Mouse (Mus musculus) CH12.LX (cell line): Measurements from ENCODE around the gene Gm9780.
"Not testable (repeated sequence)": the region's sequence is repeated elsewhere in the genome, so short reads cannot be mapped to it uniquely, and the experiment has no call there.

Experiments used
- KAT2A ChIP-seq: IDR thresholded peaks from 2 replicates; pipeline ENCODE4 v1.6.1; 2012; ENCODE audit warnings: low read length, improper control_type of control experiment, inconsistent platforms; ENCODE audit not compliant: insufficient replicate concordance
- MAFK ChIP-seq: IDR thresholded peaks from 2 replicates; pipeline ENCODE4 v1.6.1; 2011; ENCODE audit warnings: low read length, improper control_type of control experiment; ENCODE audit not compliant: insufficient replicate concordance
- TCF12 ChIP-seq: IDR thresholded peaks from 2 replicates; pipeline ENCODE4 v1.6.1; 2014; ENCODE audit warnings: low read depth, mild to moderate bottlenecking, inconsistent platforms, low read length, improper control_type of control experiment

DNA sequence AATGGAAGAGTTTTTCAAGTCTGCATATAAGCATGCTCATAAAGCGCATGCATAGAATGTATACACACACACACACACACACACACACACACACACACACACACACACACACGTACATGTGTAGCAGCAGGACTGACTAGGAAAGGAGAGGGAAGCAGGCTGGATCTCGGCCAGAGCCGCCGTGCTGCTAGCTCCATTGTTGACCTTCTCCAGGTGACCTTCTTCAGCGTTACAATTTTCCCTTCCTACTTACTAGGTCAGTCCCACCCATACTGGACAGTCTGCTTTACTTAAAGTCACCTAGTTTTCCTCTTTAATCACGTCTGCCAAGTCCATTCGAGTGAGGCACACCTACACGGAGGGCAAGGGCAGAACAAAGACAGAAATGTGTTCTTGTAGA lies 60.6 kb downstream of the Gm9780 start:
- not testable (repeated sequence) for TF ChIP-seq KAT2A, TCF12, MAFK
